Mouse (Mus musculus) cortical plate, adult 2 months (tissue): ENCODE measurements around the gene Zfp523.

Experiments
- CTCF ChIP-seq: fragments of 200-500 bp; IDR thresholded peaks from 2 replicates; pipeline ENCODE4 v1.5.1; 2011; ENCODE audit warnings: mild to moderate bottlenecking, control low read depth, low read length; ENCODE audit not compliant: insufficient read depth; ENCODE audit errors: extremely low read depth
- POLR2A ChIP-seq: fragments of 200-500 bp; IDR thresholded peaks from 2 replicates; pipeline ENCODE4 v1.6.1; 2011; ENCODE audit warnings: mild to moderate bottlenecking, low read length, control low read depth; ENCODE audit not compliant: insufficient read depth; ENCODE audit errors: extremely low read depth

DNA sequence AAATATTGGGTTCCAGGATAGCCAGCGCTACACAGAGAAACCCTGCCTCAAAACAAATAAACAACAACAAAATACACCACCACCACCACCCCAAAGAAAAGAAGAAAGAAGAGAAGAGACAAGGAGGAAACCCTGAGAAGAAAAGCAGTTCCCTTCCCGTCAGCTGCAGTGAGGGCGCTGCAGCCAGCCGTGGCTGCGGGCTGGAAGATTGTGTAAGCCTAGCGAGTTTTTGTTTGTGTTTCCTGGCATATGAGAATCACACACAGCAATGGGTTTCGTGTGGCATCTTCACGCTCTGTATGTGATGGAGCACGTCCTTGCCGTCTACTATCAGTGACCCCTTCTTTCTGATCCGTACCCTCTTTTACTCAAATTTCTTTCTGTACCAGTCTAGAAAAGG lies 69.7 kb downstream of the Zfp523 start:
- TF ChIP-seq CTCF: no peak
- no peak for TF ChIP-seq POLR2A
